Mouse (Mus musculus) lung, adult 2 months (tissue): ENCODE data around the gene Glo1.

Experiments
- CTCF ChIP-seq: fragments of 200-500 bp; IDR thresholded peaks from 2 replicates; pipeline ENCODE4 v1.5.1; 2011; ENCODE audit warnings: mild to moderate bottlenecking, low read length, control low read depth; ENCODE audit not compliant: insufficient read depth
- POLR2A ChIP-seq: fragments of 200-500 bp; IDR thresholded peaks from 2 replicates; pipeline ENCODE4 v1.6.1; 2011; ENCODE audit warnings: low read depth, mild to moderate bottlenecking, control low read depth, low read length, borderline replicate concordance; ENCODE audit errors: extremely low read depth

DNA sequence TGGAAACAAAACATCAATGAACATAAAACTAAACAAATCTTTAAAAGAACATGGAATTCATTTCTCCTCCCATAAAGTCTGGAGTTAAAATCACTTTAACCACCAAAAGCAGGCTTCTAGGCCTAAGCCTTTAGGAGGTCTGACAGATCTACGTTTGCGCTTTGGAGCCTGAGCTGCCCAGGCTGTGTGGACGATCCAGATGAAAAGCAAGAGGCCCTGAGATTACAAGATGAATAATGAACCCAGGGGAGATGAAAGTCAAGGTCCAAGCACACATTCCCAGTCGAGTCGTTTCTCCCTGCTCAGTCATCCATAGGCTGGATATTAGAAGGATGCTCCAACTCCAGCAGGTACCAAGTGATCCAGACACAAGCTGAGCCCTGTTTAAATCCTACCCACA is 90.0 kb downstream of the Glo1 start:
- TF ChIP-seq CTCF (no peak), POLR2A (no peak)
